Mouse (Mus musculus) testis, adult 2 months (tissue): Measurements from ENCODE around the gene Gm3854.

ENCODE experiments used
- CTCF ChIP-seq: fragments of 200-500 bp; IDR thresholded peaks from 2 replicates; pipeline ENCODE4 v1.5.1; 2012; ENCODE audit warnings: low read depth, mild to moderate bottlenecking, inconsistent platforms, low read length, moderate library complexity; ENCODE audit not compliant: control insufficient read depth, insufficient read depth, insufficient replicate concordance
- POLR2A ChIP-seq: fragments of 200-500 bp; IDR thresholded peaks from 2 replicates; pipeline ENCODE4 v1.6.1; 2012; ENCODE audit warnings: low read depth, mild to moderate bottlenecking, inconsistent platforms, low read length, moderate library complexity; ENCODE audit not compliant: control insufficient read depth

DNA sequence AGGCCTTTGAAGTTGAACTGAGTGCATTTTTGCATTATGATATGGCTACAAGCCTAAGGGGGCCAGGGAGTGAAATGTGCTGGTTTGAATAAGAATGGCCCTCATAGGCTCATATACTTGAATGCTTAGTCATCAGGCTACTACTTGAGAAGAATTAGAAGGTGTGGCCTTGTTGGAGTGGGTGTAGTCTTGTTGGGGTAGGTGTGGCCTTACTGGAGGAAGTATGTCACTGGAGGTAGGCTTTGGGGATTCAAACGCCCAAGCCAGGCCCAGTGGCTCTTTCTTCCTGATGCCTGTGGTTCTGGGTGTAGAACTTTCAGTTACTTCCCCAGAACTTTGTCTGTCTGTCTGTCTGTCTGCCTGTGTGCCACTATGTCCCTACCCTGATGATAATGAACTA, 21.2 kb downstream of the Gm3854 start:
- no peak for TF ChIP-seq POLR2A
- no peak for TF ChIP-seq CTCF
